Mouse (Mus musculus) CH12.LX (cell line): Measurements from ENCODE around the gene Stac. TPM values are rescaled to one million over a fixed set of nuclear protein-coding genes. Genes with fewer than 3 reads are reported as not detected.

Experiments
- DNase-seq: peaks from one replicate; pipeline ENCODE4 v3.0.0-alpha.2; 2013; ENCODE audit errors: extremely low read depth
- H3K27ac ChIP-seq: 2 replicates; pipeline ENCODE4 v1.5.1; 2012; ENCODE audit warnings: low read depth, mild to moderate bottlenecking, control low read depth, moderate library complexity; ENCODE audit not compliant: insufficient read depth
- H3K27me3 ChIP-seq: replicated peaks from 2 replicates; pipeline ENCODE3; 2012; ENCODE audit warnings: inconsistent platforms
- H3K36me3 ChIP-seq, 2 experiments: replicated peaks in 1 of 2; 2 replicates each; pipeline versions ENCODE3 to v1.6.1; 2012; ENCODE audit warnings: inconsistent platforms in 1 of 2, low read length in 1 of 2, mild to moderate bottlenecking in 1 of 2, mixed read lengths in 1 of 2, moderate library complexity in 1 of 2; ENCODE audit not compliant: control insufficient read depth in 1 of 2, insufficient read depth in 1 of 2
- H3K4me1 ChIP-seq, 2 experiments: 2 replicates each; pipeline ENCODE4 v1.6.1; 2012; ENCODE audit warnings: inconsistent platforms in 1 of 2, moderate library complexity in 1 of 2; ENCODE audit not compliant: insufficient read depth in 2 of 2, control insufficient read depth in 1 of 2
- H3K4me2 ChIP-seq: 2 replicates; pipeline ENCODE4 v1.6.1; 2012; ENCODE audit warnings: low read depth, mild to moderate bottlenecking, control low read depth; ENCODE audit not compliant: poor library complexity, insufficient read depth, severe bottlenecking
- H3K4me3 ChIP-seq, 3 experiments: fragments of 150-350 bp in 1 of 3; sonication (generic) in 1 of 3; replicated peaks in 1 of 3; 2 replicates each; pipeline versions ENCODE3 to v1.5.1; 2011 to 2012; ENCODE audit warnings: low read depth in 2 of 3, low read length in 2 of 3, mild to moderate bottlenecking in 2 of 3, moderate library complexity in 2 of 3, control low read depth in 1 of 3, improper control_type of control experiment in 1 of 3, inconsistent platforms in 1 of 3, mixed read lengths in 1 of 3; ENCODE audit not compliant: poor library complexity in 1 of 3
- H3K79me2 ChIP-seq: replicated peaks from 2 replicates; pipeline ENCODE4 v1.6.1; 2012; ENCODE audit warnings: mild to moderate bottlenecking, moderate library complexity; ENCODE audit not compliant: control insufficient read depth, poor library complexity, insufficient read depth, severe bottlenecking; ENCODE audit errors: extremely low read depth
- H3K9ac ChIP-seq: 2 replicates; pipeline ENCODE4 v1.6.1; 2012; ENCODE audit warnings: low read depth, mild to moderate bottlenecking, control low read depth, moderate library complexity; ENCODE audit not compliant: insufficient read depth
- H3K9me3 ChIP-seq: replicated peaks from 2 replicates; pipeline ENCODE3; 2012; ENCODE audit warnings: low read length, inconsistent platforms, mixed read lengths
- BHLHE40 ChIP-seq: IDR thresholded peaks from 2 replicates; pipeline ENCODE4 v1.6.1; 2011; ENCODE audit warnings: mild to moderate bottlenecking, low read depth, low read length, improper control_type of control experiment
- CTCF ChIP-seq, 2 experiments: IDR thresholded peaks in 1 of 2; conservative IDR thresholded peaks in 1 of 2; 2 replicates each; pipeline ENCODE4 v1.5.1; 2011 to 2012; ENCODE audit warnings: low read depth in 2 of 2, low read length in 2 of 2, improper control_type of control experiment in 1 of 2, inconsistent platforms in 1 of 2, mild to moderate bottlenecking in 1 of 2, moderate library complexity in 1 of 2
- ELF1 ChIP-seq: IDR thresholded peaks from 2 replicates; pipeline ENCODE4 v1.6.1; 2014; ENCODE audit warnings: low read depth, mild to moderate bottlenecking, inconsistent platforms, low read length, improper control_type of control experiment
- EP300 ChIP-seq: IDR thresholded peaks from 2 replicates; pipeline ENCODE4 v1.6.1; 2011; ENCODE audit warnings: low read length, improper control_type of control experiment
- ETS1 ChIP-seq: conservative IDR thresholded peaks from 2 replicates; pipeline ENCODE4 v1.6.1; 2012; ENCODE audit warnings: low read depth, mild to moderate bottlenecking, inconsistent platforms, low read length, improper control_type of control experiment, moderate library complexity
- HCFC1 ChIP-seq: IDR thresholded peaks from 2 replicates; pipeline ENCODE4 v1.6.1; 2012; ENCODE audit warnings: low read depth, mild to moderate bottlenecking, inconsistent platforms, low read length, improper control_type of control experiment
- IRF4 ChIP-seq: IDR thresholded peaks from 2 replicates; pipeline ENCODE4 v1.6.1; 2014; ENCODE audit warnings: low read depth, mild to moderate bottlenecking, inconsistent platforms, low read length, improper control_type of control experiment
- JUN ChIP-seq: IDR thresholded peaks from 2 replicates; pipeline ENCODE4 v1.6.1; 2011; ENCODE audit warnings: low read depth, mild to moderate bottlenecking, low read length, improper control_type of control experiment, moderate library complexity; ENCODE audit not compliant: insufficient read depth
- KAT2A ChIP-seq: IDR thresholded peaks from 2 replicates; pipeline ENCODE4 v1.6.1; 2012; ENCODE audit warnings: low read length, improper control_type of control experiment, inconsistent platforms; ENCODE audit not compliant: insufficient replicate concordance
- MAZ ChIP-seq: IDR thresholded peaks from 2 replicates; pipeline ENCODE4 v1.6.1; 2012; ENCODE audit warnings: low read depth, mild to moderate bottlenecking, inconsistent platforms, low read length, improper control_type of control experiment, moderate library complexity
- MEF2A ChIP-seq: IDR thresholded peaks from 2 replicates; pipeline ENCODE4 v1.6.1; 2014; ENCODE audit warnings: low read depth, mild to moderate bottlenecking, inconsistent platforms, low read length, improper control_type of control experiment, borderline replicate concordance
- MXI1 ChIP-seq: IDR thresholded peaks from 2 replicates; pipeline ENCODE4 v1.6.1; 2011; ENCODE audit warnings: mild to moderate bottlenecking, low read depth, low read length, improper control_type of control experiment
- MYC ChIP-seq: IDR thresholded peaks from 2 replicates; pipeline ENCODE4 v1.6.1; 2011; ENCODE audit warnings: low read depth, mild to moderate bottlenecking, improper control_type of control experiment, low read length
- NELFE ChIP-seq: IDR thresholded peaks from 2 replicates; pipeline ENCODE4 v1.6.1; 2011; ENCODE audit warnings: low read depth, low read length, improper control_type of control experiment
- NRF1 ChIP-seq: IDR thresholded peaks from 2 replicates; pipeline ENCODE4 v1.6.1; 2014; ENCODE audit warnings: low read depth, mild to moderate bottlenecking, inconsistent platforms, low read length, improper control_type of control experiment, moderate library complexity
- PAX5 ChIP-seq: IDR thresholded peaks from 2 replicates; pipeline ENCODE4 v1.6.1; 2012; ENCODE audit warnings: low read length, inconsistent platforms, mixed read lengths
- POLR2AphosphoS2 ChIP-seq: IDR thresholded peaks from 2 replicates; pipeline ENCODE4 v1.6.1; 2011; ENCODE audit warnings: low read depth, low read length, improper control_type of control experiment
- RAD21 ChIP-seq: IDR thresholded peaks from 2 replicates; pipeline ENCODE4 v1.6.1; 2011; ENCODE audit warnings: low read depth, mild to moderate bottlenecking, low read length, improper control_type of control experiment, moderate library complexity
- SIN3A ChIP-seq: IDR thresholded peaks from 2 replicates; pipeline ENCODE4 v1.6.1; 2012; ENCODE audit warnings: low read length, improper control_type of control experiment, inconsistent platforms
- TCF12 ChIP-seq: IDR thresholded peaks from 2 replicates; pipeline ENCODE4 v1.6.1; 2014; ENCODE audit warnings: low read depth, mild to moderate bottlenecking, inconsistent platforms, low read length, improper control_type of control experiment
- UBTF ChIP-seq: IDR thresholded peaks from 2 replicates; pipeline ENCODE4 v1.6.1; 2012; ENCODE audit warnings: low read depth, mild to moderate bottlenecking, inconsistent platforms, low read length, improper control_type of control experiment, moderate library complexity
- USF1 ChIP-seq: IDR thresholded peaks from 2 replicates; pipeline ENCODE4 v1.6.1; 2014; ENCODE audit warnings: low read depth, mild to moderate bottlenecking, inconsistent platforms, low read length, improper control_type of control experiment
- ZC3H11A ChIP-seq: IDR thresholded peaks from 2 replicates; pipeline ENCODE4 v1.6.1; 2012; ENCODE audit warnings: low read depth, mild to moderate bottlenecking, inconsistent platforms, low read length, improper control_type of control experiment
- ZKSCAN1 ChIP-seq: IDR thresholded peaks from 2 replicates; pipeline ENCODE4 v1.6.1; 2012; ENCODE audit warnings: low read depth, inconsistent platforms, low read length, improper control_type of control experiment, borderline replicate concordance
- dilution Hi-C: fragments of 300-500 bp; cut with MboI; formaldehyde crosslinking; loops from 2 replicates; pipeline ENCODE4 v1.14.3; 2020; ENCODE audit warnings: low sequenced_read_pairs; ENCODE audit not compliant: extremely low pct_unique_long_range_greater_than_20kb, extremely low pct_ligation_motif_present
- in situ Hi-C: fragments of 300-500 bp; cut with MboI; formaldehyde crosslinking; loops from 3 replicates; pipeline ENCODE4 v1.14.3; 2019; ENCODE audit warnings: low sequenced_read_pairs, low pct_ligation_motif_present, low pct_unique_long_range_greater_than_20kb, mixed read lengths
- polyA plus RNA-seq: library from polyadenylated mRNA; unstranded; fragments of >175 nt; gene quantifications from 2 replicates; pipeline ENCODE4 v1.2.1, GENCODE M21; 2012; ENCODE audit warnings: low read depth; ENCODE audit not compliant: insufficient read length
- total RNA-seq, 2 experiments: library from RNA; depleted of rRNA; stranded (reverse); fragments of 300-350 nt in 1 of 2; fragments of >200 nt in 1 of 2; gene quantifications; 2 replicates each; pipeline ENCODE4 v1.2.3; 2012 to 2014

Stac gene
- total and polyA plus RNA-seq, 3 experiments, result not detected

GRCm38 (mm10) chr9:111643369-111643768 is 46.8 kb downstream of the Stac start:
- Histone ChIP-seq H3K27me3 (no peaks in the 10 kb centered on the region), H3K27ac (no peak overlapping the region), H3K4me2 (no peak overlapping the region), H3K9me3 (peaks cover 54% of the 10 kb centered on the region), H3K4me1 (no peaks in the 10 kb centered on the region), H3K4me3 (no peak overlapping the region), H3K9ac (no peak overlapping the region), H3K79me2 (no peaks in the 10 kb centered on the region), H3K36me3 (no peaks in the 10 kb centered on the region)
- no peak for DNase-seq
- in situ Hi-C loops (no loop called here), dilution Hi-C loops (no loop called here)
- TF ChIP-seq NELFE, result no peak
- no peak for TF ChIP-seq JUN

GRCm38 (mm10) chr9:111637641-111638040 is 52.5 kb downstream of the Stac start:
- TF ChIP-seq PAX5, result no peak
- TF ChIP-seq KAT2A, result no peak
- TF ChIP-seq MXI1, result no peak
- no peak for TF ChIP-seq EP300
- TF ChIP-seq TCF12, result no peak
- TF ChIP-seq ETS1, result no peak
- TF ChIP-seq MYC, result no peak
- no peak for TF ChIP-seq USF1
- TF ChIP-seq ELF1, result no peak
- TF ChIP-seq MAZ, result no peak
- no peak for TF ChIP-seq ZKSCAN1
- no peak for TF ChIP-seq SIN3A
- Histone ChIP-seq H3K79me2 (no peaks in the 10 kb centered on the region), H3K9me3 (peaks cover 65% of the 10 kb centered on the region), H3K4me3 (no peak overlapping the region), H3K27ac (no peak overlapping the region), H3K27me3 (no peaks in the 10 kb centered on the region), H3K4me1 (no peaks in the 10 kb centered on the region), H3K4me2 (no peak overlapping the region), H3K9ac (no peak overlapping the region), H3K36me3 (no peaks in the 10 kb centered on the region)
- dilution Hi-C loops, result no loop called here
- no peak for DNase-seq
- in situ Hi-C loops, result no loop called here

- in situ Hi-C loops (no loop called here), dilution Hi-C loops (no loop called here)
- H3K79me2 ChIP-seq, result no peaks in the 10 kb centered on the region
- H3K36me3 ChIP-seq, result no peaks in the 10 kb centered on the region
- no peak overlapping the region for H3K4me3 ChIP-seq
- H3K9me3 ChIP-seq, result peaks cover 61% of the 10 kb centered on the region
- TF ChIP-seq ZC3H11A (no peak), EP300 (no peak), IRF4 (no peak), UBTF (no peak), HCFC1 (no peak), NRF1 (no peak), CTCF (conservative IDR thresholded peaks at IDR 0.05 in 1 of 2, IDR thresholded peaks at IDR 0.05 in 1 of 2; ENCODE audit: low read depth in 2 of 2, low read length in 2 of 2) (no peak), MEF2A (no peak), RAD21 (no peak), POLR2AphosphoS2 (no peak), NELFE (no peak), MYC (no peak), MXI1 (no peak), MAZ (no peak), ELF1 (no peak), BHLHE40 (no peak)
- no peak overlapping the region for H3K4me2 ChIP-seq
- H3K27ac ChIP-seq, result no peak overlapping the region
- no peak overlapping the region for H3K9ac ChIP-seq
- H3K4me1 ChIP-seq, result no peaks in the 10 kb centered on the region
- no peak for DNase-seq
- no peaks in the 10 kb centered on the region for H3K27me3 ChIP-seq
These were observed 57.3 kb downstream of the Stac start for GRCm38 (mm10) chr9:111632833-111633232.
